Mouse (Mus musculus) v-Abl transformed pro-B cells (cell line): ENCODE data around the gene 1700014D04Rik.

Experiments used
- in situ Hi-C, 2 experiments: fragments of 400-800 bp; cut with MboI; formaldehyde crosslinking; loops; one replicate each; pipeline ENCODE4 v1.15.1; 2025; ENCODE audit not compliant: unreplicated experiment in 2 of 2

Gene 1700014D04Rik

DNA sequence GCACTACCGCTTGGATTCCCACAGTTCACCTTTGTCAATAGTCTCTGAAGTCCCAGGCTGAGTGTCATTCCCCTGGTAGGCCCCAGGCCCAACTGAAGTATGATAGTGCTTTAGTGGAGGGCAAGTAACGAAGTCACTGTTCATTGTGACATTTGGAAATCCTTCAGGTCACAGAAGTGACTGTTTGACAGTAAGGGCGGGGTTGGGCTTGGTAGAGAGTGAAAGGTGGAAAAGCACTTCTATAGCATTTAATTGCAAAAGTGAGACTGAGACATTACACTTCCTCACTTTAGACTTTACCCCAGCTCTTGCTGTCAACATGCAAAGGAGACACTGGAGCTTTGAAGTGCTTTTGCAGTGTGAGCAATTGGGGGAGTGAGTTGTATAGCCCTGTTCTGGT, 52.5 kb downstream of the 1700014D04Rik start, which contains the start of gene 4921517D22Rik:
Gene 4921517D22Rik, minus strand, starts transcription at position 101 of the 400 bp plus-strand sequence.
- in situ Hi-C loops, result no loop called here

DNA sequence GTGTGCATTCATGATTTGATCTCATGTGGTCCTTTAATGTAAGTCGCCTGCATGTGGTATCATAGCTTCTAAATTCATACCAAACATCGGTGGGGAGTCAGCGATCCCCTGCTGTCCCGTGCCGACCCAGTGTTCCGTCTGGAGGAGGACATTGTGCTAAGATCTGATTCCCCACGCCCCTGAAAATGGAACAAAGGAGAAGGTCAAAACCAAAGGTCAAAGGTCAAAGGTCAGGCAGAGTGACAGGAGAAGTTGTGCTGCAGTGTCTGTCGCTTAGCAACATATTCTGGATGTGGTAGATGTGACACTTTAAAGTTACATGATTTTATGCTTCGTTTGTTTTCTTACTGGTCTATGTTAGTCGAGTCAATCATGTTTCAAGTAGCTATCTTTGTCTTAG, 55.1 kb downstream of the 1700014D04Rik start:
- in situ Hi-C loops, result no loop called here
